Mouse (Mus musculus) liver, embryonic 14.5 days (tissue): ENCODE measurements around the gene Bcat1. TPM values are rescaled to one million over a fixed set of nuclear protein-coding genes. Genes with fewer than 3 reads are reported as not detected.

Experiments used
- ATAC-seq: fragments of 200-750 bp; cut with Nextera tagmentation; 2 replicates; pipeline ENCODE4 v1.8.0; 2017; ENCODE audit warnings: moderate number of reproducible peaks, mild to moderate bottlenecking, moderate library complexity; ENCODE audit not compliant: insufficient read depth
- DNase-seq, 3 experiments: peaks; one replicate each; pipeline ENCODE4 v3.0.0-alpha.2; 2012 to 2013; ENCODE audit warnings: low read depth in 3 of 3, low spot score in 3 of 3
- H3K27ac ChIP-seq: fragments of 300-500 bp; sonication (generic); 2 replicates; pipeline ENCODE4 v1.5.1; 2014; ENCODE audit warnings: moderate library complexity, mild to moderate bottlenecking, control low read depth, inconsistent platforms
- H3K27me3 ChIP-seq: fragments of 300-500 bp; sonication (generic); 2 replicates; pipeline ENCODE4 v1.6.1; 2014; ENCODE audit warnings: mild to moderate bottlenecking, low read length, moderate library complexity; ENCODE audit not compliant: control insufficient read depth, insufficient read depth
- H3K36me3 ChIP-seq: fragments of 300-500 bp; sonication (generic); replicated peaks from 2 replicates; pipeline ENCODE4 v1.6.1; 2014; ENCODE audit warnings: low read depth; ENCODE audit not compliant: control insufficient read depth, insufficient read depth
- H3K4me1 ChIP-seq, 2 experiments: fragments of 200-500 bp in 1 of 2; fragments of 300-500 bp in 1 of 2; sonication (generic) in 1 of 2; replicated peaks; 2 replicates each; pipeline ENCODE4 v1.6.1; 2012 to 2014; ENCODE audit warnings: antibody characterized with exemption in 1 of 2, inconsistent platforms in 1 of 2, low read length in 1 of 2; ENCODE audit not compliant: control insufficient read depth in 2 of 2, insufficient read depth in 2 of 2
- H3K4me2 ChIP-seq: fragments of 300-500 bp; sonication (generic); 2 replicates; pipeline ENCODE4 v1.6.1; 2014; ENCODE audit warnings: low read depth, mild to moderate bottlenecking, control low read depth, moderate library complexity
- H3K4me3 ChIP-seq, 2 experiments: fragments of 200-500 bp in 1 of 2; fragments of 300-500 bp in 1 of 2; sonication (generic) in 1 of 2; 2 replicates each; pipeline ENCODE4 v1.5.1; 2012 to 2014; ENCODE audit warnings: low read depth in 2 of 2, low read length in 2 of 2, mild to moderate bottlenecking in 2 of 2, control low read depth in 1 of 2, inconsistent platforms in 1 of 2, moderate library complexity in 1 of 2; ENCODE audit not compliant: insufficient read depth in 1 of 2
- H3K9ac ChIP-seq: fragments of 300-500 bp; sonication (generic); replicated peaks from 2 replicates; pipeline ENCODE4 v1.6.1; 2014; ENCODE audit warnings: mild to moderate bottlenecking, control low read depth, moderate library complexity
- H3K9me3 ChIP-seq: fragments of 300-500 bp; sonication (generic); 2 replicates; pipeline ENCODE4 v1.6.1; 2016; ENCODE audit warnings: low read length, mixed read lengths; ENCODE audit not compliant: control insufficient read depth
- CTCF ChIP-seq: IDR thresholded peaks from 2 replicates; pipeline ENCODE4 v1.5.1; 2016; ENCODE audit warnings: antibody characterized with exemption, low read depth, control low read depth
- EP300 ChIP-seq: IDR thresholded peaks from 2 replicates; pipeline ENCODE4 v1.6.1; 2016; ENCODE audit warnings: antibody characterized with exemption, low read depth
- WGBS: fragments of 180-500 bp; shearing (Covaris S2); extraction: QIAGEN DNeasy Blood & Tissue Kit; methylation state at CpG from one replicate; pipeline ENCODE4 v1.1.7; 2014; ENCODE audit not compliant: insufficient replicate concordance; 5-methylcytosine and 5-hydroxymethylcytosine counted together
- polyA plus RNA-seq, 2 experiments: library from polyadenylated mRNA; depleted of rRNA in 1 of 2; stranded (reverse) in 1 of 2; unstranded in 1 of 2; fragments of >200 nt; fragmentation: Nextera tagmentation in 1 of 2; extraction: Ambion mirVana in 1 of 2; gene quantifications; 2 replicates each; pipeline versions ENCODE4 v1.2.1 to v1.2.3; 2012 to 2014

The Bcat1 gene
- polyA plus RNA-seq (2012; rRNA removed), result 0.06 and 0.13 TPM in 2 replicates
- 0.35 and 0.51 TPM in 2 replicates for polyA plus RNA-seq (2014; fragmentation: Nextera tagmentation; extraction: Ambion mirVana)

DNA sequence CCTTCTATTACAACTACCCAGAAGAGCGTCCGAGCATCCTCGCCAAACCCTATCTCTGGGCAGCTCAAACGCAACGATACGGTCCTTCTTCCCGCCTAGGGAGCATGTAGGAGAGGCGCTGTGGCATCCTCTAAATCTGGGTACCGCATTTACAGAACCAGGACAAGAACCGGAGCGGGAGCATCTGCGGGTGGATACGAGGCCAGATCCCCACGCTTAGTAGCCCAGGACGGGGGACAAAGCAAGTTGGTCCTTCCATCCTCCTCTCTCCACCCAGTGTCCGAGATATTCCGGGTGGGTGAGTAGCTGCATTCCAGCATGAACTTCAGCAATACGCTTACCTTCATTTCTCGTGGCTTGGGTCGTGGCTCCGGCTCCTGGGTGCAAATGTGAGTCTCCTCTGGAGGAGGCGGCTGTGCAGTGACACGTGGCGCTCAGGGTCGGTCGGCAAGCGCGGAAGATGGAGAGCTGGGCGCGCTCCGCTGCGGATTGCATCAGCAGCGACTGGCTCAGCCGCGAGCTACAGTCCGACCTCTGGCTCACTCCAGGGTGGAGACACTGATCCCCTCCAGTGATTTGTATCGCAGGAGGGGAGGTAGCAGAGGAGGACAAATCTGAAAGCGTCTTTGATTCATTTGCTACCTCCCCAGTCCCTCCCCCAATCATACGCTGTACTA lies at the start of gene Bcat1:
Gene Bcat1, minus strand, starts transcription at position 637 of the 677 bp plus-strand sequence.
- ATAC-seq, result no peak
- 1% methylated on average over 39 of the region's 39 CpGs for WGBS
- H3K9me3 ChIP-seq, result no peaks in the 10 kb centered on the region
- no peak within 1 kb of the TSS for H3K9ac ChIP-seq
- H3K4me1 ChIP-seq, result no peaks in the 10 kb centered on the region
- H3K27me3 ChIP-seq, result peaks cover 25% of the 10 kb centered on the region
- no peaks in the 10 kb centered on the region for H3K36me3 ChIP-seq
- H3K4me3 ChIP-seq, result peak within 1 kb of the TSS; percentile 13 to 23
- H3K4me2 ChIP-seq, result peak within 1 kb of the TSS; percentile 25
- TF ChIP-seq CTCF (no peak), EP300 (no peak)
- no peak within 1 kb of the TSS for H3K27ac ChIP-seq
- no peak for DNase-seq

DNA sequence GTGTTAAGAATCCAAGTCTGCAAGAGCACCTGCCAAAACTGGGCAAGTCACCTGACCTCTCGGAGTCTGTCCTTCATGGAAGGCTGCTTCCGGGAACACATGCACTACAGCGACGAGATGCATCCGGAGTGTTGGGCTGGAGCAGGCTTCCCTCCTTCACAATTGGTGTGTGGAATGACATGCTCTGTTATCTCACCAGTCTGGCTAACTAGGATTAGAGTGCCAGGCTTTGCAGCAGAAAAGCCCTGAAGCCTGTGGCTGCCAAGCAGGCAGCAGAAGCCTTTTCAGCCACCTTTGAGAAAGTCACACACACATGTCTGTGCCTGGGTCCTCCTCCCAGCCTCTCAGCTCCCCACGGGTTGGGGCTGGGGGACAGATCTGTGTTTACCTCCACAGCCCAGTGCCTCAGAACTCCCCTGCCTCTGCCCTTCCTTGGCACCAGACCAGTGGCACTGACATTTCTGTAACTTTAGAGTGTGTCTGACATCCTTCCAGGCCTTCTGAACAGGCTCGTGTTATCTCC lies 49.7 kb upstream of the Bcat1 start:
- no peak overlapping the region for H3K9ac ChIP-seq
- no peak for DNase-seq
- H3K27me3 ChIP-seq, result no peaks in the 10 kb centered on the region
- H3K4me1 ChIP-seq, result peaks cover 6 to 36% of the 10 kb centered on the region in 2 experiments
- no peaks in the 10 kb centered on the region for H3K36me3 ChIP-seq
- WGBS, result 36% methylated on average over 7 of the region's 7 CpGs
- TF ChIP-seq CTCF, result no peak
- TF ChIP-seq EP300, result no peak
- H3K27ac ChIP-seq, result no peak overlapping the region
- H3K4me3 ChIP-seq, result no peak overlapping the region
- no peaks in the 10 kb centered on the region for H3K9me3 ChIP-seq
- no peak for ATAC-seq
- H3K4me2 ChIP-seq, result no peak overlapping the region

DNA sequence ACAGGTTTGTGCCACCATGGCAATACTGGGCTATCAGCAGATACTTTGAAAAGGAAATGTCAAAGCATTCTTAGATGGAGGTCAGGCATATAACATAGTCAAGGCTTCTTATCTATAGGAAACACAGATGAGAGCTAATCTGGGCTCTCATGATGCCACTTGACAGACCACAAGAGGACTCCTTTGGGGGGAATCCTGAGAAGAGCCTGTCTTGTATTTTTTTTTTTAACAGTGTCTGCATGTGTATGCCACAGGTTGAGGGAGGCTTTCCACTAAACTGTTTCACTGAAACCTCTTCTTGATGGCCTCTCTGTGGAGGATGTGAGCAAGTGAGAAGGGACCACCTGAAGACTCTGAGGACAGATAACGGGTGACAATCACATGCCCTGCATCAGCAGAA lies 48.6 kb upstream of the Bcat1 start:
- no peaks in the 10 kb centered on the region for H3K9me3 ChIP-seq
- H3K36me3 ChIP-seq, result no peaks in the 10 kb centered on the region
- DNase-seq (peak; percentile 35 to 44 (median 41)), ATAC-seq (peak; percentile 64)
- H3K9ac ChIP-seq, result no peak overlapping the region
- H3K4me2 ChIP-seq, result no peak overlapping the region
- no peaks in the 10 kb centered on the region for H3K27me3 ChIP-seq
- no peak overlapping the region for H3K4me3 ChIP-seq
- TF ChIP-seq EP300 (peak; percentile 37), CTCF (no peak)
- H3K27ac ChIP-seq, result no peak overlapping the region
- H3K4me1 ChIP-seq, result peaks cover 6 to 40% of the 10 kb centered on the region in 2 experiments
- 17% methylated on average over 1 of the region's 1 CpGs for WGBS

DNA sequence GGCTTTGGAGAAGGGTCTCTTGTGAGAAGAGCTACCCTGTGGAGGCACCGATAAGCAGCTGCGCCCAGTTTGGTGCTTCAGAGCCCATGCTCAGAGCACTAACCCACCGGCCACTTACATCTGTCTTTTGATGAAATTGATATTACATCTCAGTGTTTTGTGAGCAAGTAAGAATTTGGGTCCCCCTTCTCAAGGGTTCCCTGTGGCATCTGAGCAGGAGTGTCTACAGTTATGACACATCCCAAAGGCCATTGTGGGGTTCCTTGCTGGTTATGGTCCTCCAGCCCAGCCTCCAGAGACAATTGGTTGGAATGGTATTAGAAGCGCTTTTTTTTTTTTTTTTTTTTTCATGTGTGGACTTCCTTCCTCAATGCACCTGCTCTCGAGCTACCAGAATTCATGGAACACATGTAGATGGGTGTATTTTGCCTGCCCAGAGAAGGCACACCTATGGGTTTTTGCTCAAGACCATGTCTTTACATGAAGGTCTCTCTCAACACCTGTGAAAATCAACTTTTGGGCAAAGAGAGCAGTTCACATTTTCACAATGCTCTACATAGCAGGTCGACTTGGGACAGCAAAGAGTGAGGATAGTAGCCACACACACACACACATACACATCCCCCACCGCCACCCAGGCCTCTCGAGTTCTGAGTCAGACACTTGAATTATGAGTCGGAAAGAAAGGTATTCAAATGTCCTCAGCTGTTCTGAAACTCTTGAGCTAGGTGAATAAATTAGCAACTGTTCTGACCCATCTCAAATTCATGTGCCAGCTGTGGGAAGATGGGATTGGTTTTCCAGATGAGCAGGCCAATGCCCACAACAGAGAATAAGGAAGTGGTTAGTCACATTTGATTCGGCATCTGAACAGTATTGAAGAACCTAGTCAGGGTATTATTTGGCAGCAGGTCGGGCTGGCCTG lies 47.4 kb upstream of the Bcat1 start:
- TF ChIP-seq EP300, result no peak
- TF ChIP-seq CTCF, result no peak
- no peaks in the 10 kb centered on the region for H3K27me3 ChIP-seq
- H3K9me3 ChIP-seq, result no peaks in the 10 kb centered on the region
- ATAC-seq (no peak), DNase-seq (no peak)
- H3K4me2 ChIP-seq, result peak overlapping the region; percentile 64
- peaks cover 6 to 40% of the 10 kb centered on the region in 2 experiments for H3K4me1 ChIP-seq
- H3K36me3 ChIP-seq, result no peaks in the 10 kb centered on the region
- no peak overlapping the region for H3K27ac ChIP-seq
- WGBS, result 24% methylated on average over 11 of the region's 11 CpGs
- no peak overlapping the region for H3K9ac ChIP-seq
- H3K4me3 ChIP-seq, result peak overlapping the region; percentile 20 to 45; a peak in 2 of 4 replicates
